Mouse (Mus musculus) naive thymus-derived CD4-positive, alpha-beta T cell, adult 2 months (primary cell): ENCODE data around the gene Lsm12.
A peak's percentile ranks its signal among the peaks of the same experiment; 100 is the strongest.

ENCODE experiments used
- DNase-seq: peaks from one replicate; pipeline ENCODE4 v3.0.0-alpha.2; 2011; ENCODE audit warnings: low read depth

The Lsm12 gene

GRCm38 (mm10) chr11:102184646-102185495 is at the start of gene Lsm12:
Gene Lsm12, minus strand, starts transcription at chr11:102185296.
- peak; percentile 98 for DNase-seq

- peak; percentile 99 for DNase-seq
These were observed 45.1 kb upstream of the Lsm12 start, which contains the start of gene Hdac5 for GRCm38 (mm10) chr11:102230006-102230741. Gene Hdac5, minus strand, starts transcription at chr11:102230166.

GRCm38 (mm10) chr11:102229331-102229953 is 44.3 kb upstream of the Lsm12 start:
- DNase-seq = peak; percentile 59

GRCm38 (mm10) chr11:102228646-102229268 is 43.7 kb upstream of the Lsm12 start:
- no peak for DNase-seq

GRCm38 (mm10) chr11:102228191-102228545 is 43.1 kb upstream of the Lsm12 start:
- DNase-seq = no peak

DNA sequence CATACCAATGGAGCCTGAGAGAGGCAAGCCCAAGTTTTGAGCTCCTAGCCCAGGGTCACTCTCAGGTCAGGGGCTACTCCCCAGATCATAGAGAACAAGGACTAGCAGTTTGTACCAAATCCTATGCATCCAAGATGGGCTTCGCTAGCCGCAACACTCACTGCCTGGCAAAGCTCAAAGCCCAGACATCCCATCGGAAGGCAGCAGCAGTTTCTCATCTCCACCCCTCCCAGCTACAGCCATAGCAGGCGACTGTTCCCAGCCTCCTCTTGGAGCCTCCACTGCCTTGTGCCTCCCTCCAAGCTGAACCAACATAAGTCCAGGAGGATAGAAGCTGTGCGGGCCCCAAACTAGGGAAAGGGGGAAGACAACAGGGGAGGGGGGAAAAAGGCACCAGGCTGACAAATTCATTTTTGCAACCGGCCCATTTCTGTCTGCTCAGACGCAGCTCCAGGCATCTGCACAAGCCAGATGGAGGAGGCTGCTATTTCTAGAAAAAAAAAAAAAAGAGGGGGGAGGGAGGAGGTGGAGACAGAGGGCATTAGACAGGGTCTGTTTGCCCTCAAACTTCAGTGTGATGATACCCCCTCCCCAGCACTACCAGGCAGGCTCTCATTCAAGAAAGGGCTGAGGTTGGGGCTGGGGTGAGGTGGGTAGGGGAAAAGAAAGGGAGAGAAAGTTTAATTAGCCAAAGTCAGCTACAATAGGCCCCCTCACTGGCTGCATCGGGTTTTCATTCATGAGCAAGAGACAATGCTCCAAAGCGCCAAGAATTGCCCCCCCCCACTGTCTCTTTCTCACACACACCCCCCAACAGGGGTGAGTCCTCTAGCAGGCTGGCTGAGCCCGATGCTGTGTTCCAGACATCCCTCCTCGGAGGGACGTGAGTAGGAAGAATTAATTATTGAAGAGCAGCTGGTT is 42.4 kb upstream of the Lsm12 start:
- DNase-seq = no peak

DNA sequence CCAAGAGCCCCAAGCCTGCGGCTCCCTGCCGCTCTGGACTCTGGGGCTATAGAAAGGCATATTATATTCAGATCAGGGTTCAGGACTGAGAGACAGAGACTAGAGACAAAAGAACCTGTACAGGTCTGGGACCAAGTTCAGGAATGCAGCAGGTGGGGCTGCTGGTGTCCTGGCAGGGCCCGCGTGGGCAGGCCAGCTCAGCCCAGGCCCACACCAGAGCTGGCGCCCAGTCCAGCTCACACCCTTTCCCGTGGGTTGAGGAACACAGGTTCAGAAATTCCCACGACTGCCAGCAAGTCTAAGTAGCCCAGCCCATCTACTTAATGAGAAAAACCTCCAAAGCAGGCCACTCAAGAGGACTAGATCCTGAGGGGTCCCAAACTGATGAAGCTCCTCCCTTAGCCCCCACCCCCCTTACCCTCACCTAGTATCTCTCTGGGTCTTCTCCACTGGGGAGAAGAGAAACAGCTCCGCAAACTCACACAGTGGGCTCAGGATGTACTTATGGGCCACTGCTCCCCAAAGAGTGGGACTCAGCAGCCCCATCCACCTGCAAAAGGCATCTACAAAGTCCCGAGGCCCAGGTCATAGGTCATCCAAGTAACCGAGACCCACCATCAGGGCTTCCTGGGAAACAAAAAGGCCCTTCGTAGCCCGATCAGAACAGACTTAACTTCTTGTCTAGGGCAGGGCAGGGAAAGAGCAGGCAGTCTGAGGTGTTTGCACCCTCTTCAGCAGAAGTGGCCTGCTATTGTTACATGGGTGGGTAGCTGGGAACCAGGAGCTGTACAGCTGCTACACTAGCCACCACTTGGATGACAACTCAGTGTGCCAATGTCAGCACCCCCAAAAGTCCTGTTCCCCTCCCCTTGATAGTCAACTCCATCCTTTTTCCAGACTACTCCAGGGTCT is 41.2 kb upstream of the Lsm12 start:
- no peak for DNase-seq

DNA sequence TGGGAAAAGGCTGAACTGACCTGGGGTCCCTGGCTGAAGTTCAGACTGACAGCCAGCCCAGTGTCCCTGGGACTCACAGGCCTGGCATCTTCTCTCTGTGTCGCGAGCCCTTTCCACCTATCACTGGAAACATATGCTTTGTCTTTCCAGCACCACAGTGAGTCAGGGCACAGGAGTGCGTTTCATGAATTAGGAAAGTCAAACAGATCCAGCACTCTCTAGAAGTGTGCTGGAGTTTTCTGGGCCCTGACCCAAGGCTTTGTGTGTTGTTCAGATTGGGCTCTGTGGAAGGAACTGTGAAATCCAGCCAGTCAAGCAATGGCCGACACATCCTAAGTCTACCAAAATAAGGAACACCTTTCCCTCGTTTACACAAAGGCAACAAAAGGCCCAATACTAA is 40.1 kb upstream of the Lsm12 start:
- DNase-seq = no peak

DNA sequence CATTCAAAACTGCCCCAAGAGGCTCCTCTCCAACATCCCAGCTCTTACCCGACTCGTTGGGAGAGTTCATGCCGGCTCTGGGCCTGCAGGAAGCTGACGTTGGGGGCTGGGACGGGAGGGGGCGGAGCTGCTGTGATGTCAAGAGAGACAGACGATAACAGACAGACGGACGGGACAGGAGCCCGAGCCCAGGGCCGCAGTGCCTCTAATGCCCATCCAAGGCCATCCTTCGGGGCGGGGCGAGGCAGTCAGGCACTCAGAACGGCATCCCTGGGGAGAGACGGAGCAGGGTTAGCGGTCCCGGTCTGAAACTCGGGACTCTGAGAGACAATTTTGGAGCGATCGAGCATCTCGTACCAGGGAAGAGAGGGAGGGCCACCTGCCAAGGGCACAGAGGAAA is 39.6 kb upstream of the Lsm12 start:
- no peak for DNase-seq

DNA sequence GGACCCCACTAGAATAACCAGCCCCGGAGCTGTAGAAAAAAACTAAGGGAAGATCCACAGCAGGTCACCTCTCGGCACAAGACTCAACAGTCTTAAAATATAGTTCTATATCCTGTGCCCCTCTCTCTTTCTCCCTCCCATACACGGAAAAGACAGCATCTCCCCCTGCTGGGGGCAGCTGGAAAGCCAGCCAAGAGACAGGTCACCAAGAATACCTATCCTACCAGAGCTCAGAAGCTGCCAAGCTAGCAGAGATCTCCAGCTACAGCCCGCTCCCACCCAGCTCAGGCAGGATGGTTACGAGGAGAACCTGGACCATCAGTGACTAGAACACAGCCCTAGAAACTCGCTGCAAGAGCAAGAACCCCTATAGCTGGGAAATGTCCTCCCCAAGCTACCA is 38.1 kb upstream of the Lsm12 start:
- DNase-seq = peak; percentile 89

GRCm38 (mm10) chr11:102221954-102222351 is 36.9 kb upstream of the Lsm12 start:
- DNase-seq = no peak

DNA sequence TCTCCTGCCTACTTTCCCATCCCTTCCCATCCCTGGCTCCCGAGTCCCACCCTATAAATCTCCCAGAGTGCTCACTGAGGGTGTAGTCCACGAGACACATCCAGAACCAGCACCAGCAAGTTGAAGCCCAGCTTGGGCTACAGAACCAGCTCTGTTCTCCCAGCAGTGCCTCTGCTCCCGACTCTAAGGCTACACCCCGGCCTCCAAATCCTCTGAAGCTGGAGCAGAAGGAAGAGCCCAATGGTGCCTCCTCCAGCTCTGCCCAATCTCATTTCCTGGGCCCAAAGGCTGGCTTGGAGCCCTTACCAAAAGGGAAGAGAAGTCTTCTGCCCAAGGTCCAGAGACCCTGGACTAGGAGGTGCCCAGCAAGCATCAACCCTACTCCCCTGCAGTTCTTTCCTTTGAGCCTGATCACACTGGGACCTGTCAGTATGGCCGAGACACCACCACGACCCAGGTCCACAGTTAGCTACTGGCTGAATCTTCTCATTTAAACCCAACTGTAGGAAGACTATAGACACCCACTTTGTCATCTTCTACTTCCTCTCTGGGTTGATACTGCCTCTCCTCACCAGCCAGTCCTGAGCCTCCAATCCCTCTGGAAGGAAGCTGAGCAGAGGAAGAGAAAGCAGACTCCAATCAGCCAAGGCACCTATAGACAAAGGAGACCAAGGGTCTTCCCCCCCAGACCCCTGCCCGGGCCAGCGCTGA is 36.3 kb upstream of the Lsm12 start:
- DNase-seq = no peak

DNA sequence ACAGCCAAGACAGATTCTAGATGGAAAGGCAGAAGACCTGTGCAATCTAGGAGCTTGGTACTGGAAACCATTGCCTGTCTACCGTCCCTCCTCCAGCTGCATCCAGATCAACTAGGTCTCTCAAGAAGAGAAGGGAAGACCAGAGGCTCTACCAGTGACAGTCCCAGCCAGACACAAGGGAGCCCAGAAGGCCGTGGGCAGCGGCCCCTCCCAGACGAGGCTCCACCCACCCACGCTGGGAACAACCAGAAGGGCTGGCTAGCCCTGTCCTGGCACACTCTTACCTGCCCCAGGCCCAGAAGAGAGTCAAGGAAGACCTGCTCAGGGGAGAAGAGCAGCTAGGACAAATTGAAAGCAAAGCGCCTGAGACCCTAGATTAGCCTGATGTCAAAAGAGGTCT is 35.4 kb upstream of the Lsm12 start:
- DNase-seq = no peak

DNA sequence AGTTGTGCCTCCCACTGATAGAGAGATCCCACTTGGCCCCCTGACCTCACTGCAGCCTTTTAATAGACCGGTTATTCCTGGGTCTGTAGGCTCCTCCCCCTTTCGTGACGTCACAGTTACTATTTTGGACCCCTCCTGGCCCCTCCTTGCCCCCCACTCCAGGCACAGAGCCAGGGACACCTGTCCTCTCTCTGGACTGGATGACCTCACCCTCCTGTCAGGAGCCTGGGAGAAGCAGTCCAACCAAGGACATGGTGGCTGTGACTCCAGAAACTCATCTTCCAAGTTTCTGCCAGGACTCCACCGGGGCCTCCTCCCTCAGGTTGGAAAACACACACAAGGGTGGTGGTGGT is 34.9 kb upstream of the Lsm12 start:
- no peak for DNase-seq

GRCm38 (mm10) chr11:102219247-102219993 is 34.3 kb upstream of the Lsm12 start:
- DNase-seq = no peak

DNA sequence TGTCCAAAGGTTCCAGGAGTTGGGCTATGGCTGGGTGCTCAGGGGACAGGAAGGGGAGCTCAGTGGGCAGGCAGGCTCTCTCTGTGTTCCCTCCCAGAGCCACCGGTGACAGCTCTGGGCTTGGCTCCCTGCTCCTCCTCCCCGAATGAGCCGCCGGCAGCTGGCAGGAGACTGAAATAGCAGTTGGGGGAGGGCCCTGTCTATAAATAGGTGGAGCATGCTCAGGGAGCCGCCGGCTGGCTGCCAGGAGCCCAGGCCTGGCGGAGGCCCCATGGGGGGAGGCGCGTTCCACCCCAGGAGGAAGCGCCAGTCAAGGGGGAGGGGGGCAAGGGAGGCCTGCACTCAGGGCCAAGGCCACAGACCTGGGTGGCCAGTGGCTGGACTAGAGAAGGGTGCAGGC is 33.7 kb upstream of the Lsm12 start:
- peak; percentile 89 for DNase-seq

DNA sequence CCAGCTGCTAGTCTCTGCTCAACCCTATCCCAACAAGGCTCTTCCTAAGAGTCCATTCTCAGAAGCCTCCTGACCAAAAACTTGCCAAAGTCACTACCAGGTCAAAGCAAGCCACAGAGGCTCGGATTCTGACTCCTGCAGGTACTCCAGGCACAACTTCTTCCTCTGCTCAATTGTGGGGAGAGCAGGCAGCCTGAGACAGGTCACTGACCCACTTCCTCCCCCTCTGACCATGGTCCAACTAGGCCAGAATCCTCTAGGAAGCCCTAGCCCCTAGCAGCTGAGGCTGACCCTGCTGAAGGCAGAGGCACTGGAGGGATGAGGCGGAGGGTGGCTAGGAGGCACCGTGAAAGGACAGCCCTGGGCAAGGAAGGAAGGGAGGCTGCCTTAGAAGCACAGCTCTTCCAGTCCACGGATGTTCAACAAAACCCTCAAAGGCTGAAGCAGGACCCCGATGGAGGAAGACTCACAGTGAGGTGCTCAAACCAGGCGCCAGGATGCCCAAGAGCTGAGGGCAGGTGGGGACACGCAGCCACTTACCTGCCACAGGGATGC is 32.9 kb upstream of the Lsm12 start:
- no peak for DNase-seq

- DNase-seq = no peak
These were observed 32.3 kb upstream of the Lsm12 start for GRCm38 (mm10) chr11:102217396-102217795.

DNA sequence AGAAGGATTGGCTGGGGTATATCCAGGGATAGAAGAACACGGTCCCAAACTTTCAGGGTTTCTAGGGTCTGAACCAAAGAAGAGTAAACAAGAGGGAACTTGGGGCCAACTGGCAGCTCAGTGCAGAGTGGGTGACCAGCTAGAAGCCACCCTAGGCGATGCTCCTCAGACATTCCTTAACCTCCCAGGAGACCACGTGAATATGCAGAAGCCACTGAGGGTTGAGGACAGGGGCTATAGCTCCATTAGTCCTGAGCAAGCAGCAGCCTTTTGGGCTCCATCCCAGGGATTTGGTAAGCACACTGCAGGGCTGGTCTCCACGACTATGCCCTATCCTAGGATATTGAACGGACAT is 31.8 kb upstream of the Lsm12 start:
- DNase-seq = no peak
